Mouse (Mus musculus): ENCODE measurements around the gene Cbx1.

DNA sequence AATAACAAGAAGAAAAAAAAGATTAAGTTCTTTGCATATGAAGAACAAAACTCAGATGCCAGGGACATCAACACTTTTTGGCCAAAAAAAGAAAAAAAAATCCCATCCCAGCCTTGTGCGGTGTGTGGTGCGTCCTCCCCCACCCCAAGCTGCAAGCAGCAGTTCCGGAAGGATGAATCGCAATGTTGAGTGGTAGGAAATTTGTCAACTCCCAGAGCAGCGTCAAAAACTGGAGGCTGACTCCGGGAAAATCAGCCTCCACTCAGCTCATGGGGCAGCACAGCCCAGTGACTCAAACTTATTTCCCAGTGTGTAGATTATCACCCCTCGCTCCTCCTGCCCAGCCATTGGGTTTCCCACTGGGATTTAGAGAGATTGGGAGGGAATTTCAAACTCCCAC is 26.9 kb upstream of the Cbx1 start:
- no peak for TF ChIP-seq EP300 (optimal IDR thresholded peaks at IDR 0.05)
- TF ChIP-seq CTCF (IDR thresholded peaks at IDR 0.05; ENCODE audit: low read depth), result no peak

All from stomach, postnatal 0 days (tissue).